Mouse (Mus musculus) G1E (cell line): ENCODE results near the gene Mdk.

Experiments
- CTCF ChIP-seq: IDR thresholded peaks from 2 replicates; pipeline ENCODE4 v1.5.1; 2012; ENCODE audit warnings: low read depth, low read length, inconsistent platforms, mixed read lengths
- GATA1 ChIP-seq: IDR thresholded peaks from 2 replicates; pipeline ENCODE4 v1.6.1; 2012; ENCODE audit warnings: borderline replicate concordance, low read length, inconsistent platforms, mixed read lengths
- GATA2 ChIP-seq: IDR thresholded peaks from 2 replicates; pipeline ENCODE4 v1.6.1; 2012; ENCODE audit warnings: low read depth, low read length, inconsistent platforms, borderline replicate concordance
- POLR2AphosphoS5 ChIP-seq: IDR thresholded peaks from 2 replicates; pipeline ENCODE4 v1.6.1; 2012; ENCODE audit warnings: low read depth, low read length, inconsistent platforms; ENCODE audit not compliant: insufficient replicate concordance
- TAL1 ChIP-seq: conservative IDR thresholded peaks from 2 replicates; pipeline ENCODE4 v1.6.1; 2012; ENCODE audit warnings: low read depth, low read length, inconsistent platforms, mixed read lengths

GRCm38 (mm10) chr2:91944170-91944950 is 12.3 kb upstream of the Mdk start:
- TF ChIP-seq CTCF = peak; percentile 96
- no peak for TF ChIP-seq GATA1
- TF ChIP-seq TAL1 = no peak
- TF ChIP-seq POLR2AphosphoS5 = no peak
- TF ChIP-seq GATA2 = no peak
